Mouse (Mus musculus): ENCODE results near the gene Adamts4.

DNA sequence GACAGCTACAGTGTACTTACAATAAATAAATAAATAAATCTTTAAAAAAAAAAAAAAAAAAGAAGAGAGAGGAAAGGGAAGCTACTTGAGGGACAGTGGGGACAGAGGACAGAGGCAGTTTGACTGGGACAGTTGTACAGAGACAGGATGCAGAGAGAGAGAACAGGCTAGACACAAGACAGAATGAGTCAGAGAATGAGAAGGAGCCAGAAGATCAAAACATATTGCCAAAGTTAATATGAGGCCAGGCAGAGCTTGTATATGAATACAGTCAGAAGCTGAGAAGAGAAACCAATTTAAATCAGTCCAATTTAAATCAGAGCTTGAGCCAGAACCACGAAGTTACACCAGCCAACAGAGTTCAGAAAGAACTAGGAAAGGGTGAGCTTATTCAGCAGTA is 18.1 kb downstream of the Adamts4 start:
- TF ChIP-seq CTCF (IDR thresholded peaks at IDR 0.05; ENCODE audit: control insufficient read depth, insufficient read depth, low read length) (no peak), POLR2A (IDR thresholded peaks at IDR 0.05; ENCODE audit: borderline replicate concordance, control insufficient read depth, low read depth, low read length) (no peak)
